Comparison of ENCODE assay signal across 12 mouse cellular contexts in the genomic region with DNA sequence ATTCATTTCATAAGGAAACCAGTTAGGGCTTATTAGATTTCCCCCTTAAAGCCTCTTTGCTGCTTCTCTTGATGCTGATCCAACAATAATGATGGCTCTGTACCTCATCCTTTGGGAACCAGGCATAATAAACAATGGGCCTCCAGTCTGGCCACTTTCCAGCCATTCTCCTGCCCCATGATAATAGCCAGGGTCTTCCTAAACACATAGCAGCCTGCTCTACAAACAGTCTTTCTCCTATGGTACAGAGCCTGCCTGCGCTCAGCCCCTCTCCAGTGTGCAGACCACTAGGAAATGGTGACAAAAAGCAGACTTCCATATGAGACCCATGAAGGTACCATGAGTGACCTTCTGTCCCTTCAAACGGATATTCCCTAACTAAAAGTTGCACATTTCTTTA. TPM values are rescaled to one million over a fixed set of nuclear protein-coding genes. Genes with fewer than 3 reads are reported as not detected.
DNase-seq lines count a peak whose midpoint lies in the region; ATAC-seq lines count a peak whose summit lies in the region.
"Had no signal": no experiment of that assay in that cellular context is flagged by ENCODE, and none has a peak within 500 bp of the region (broad histone marks: within the 10 kb centered on the region; RNA-seq: fewer than 3 reads in every experiment).

No protein-coding gene starts in this region.

- H3K9me3 ChIP-seq in hindbrain, embryonic 14.5 days (ENCODE audit: control insufficient read depth, low read length): no peaks in the 10 kb centered on the region
- no peaks in the 10 kb centered on the region for H3K9me3 ChIP-seq in hindbrain, embryonic 10.5 days
- H3K9me3 ChIP-seq in lung, embryonic 15.5 days: no peaks in the 10 kb centered on the region
- no peaks in the 10 kb centered on the region for H3K9me3 ChIP-seq in heart, embryonic 14.5 days (ENCODE audit: control insufficient read depth, low read length)
- H3K9me3 ChIP-seq: forebrain, embryonic 13.5 days had no signal

- no peak for ATAC-seq in hindbrain, embryonic 14.5 days (ENCODE audit: low FRiP score)
- ATAC-seq in lung, embryonic 15.5 days (ENCODE audit: borderline replicate concordance, extremely low read depth, low FRiP score, low TSS enrichment): peak; percentile 35; the same call in 1 of the 2 replicates
- ATAC-seq in heart, embryonic 14.5 days (ENCODE audit: insufficient number of reproducible peaks, insufficient read depth, low FRiP score, low read depth): peak; percentile 82
- no peak for ATAC-seq in erythroid progenitor cell, adult 5-6 weeks (replicated peaks; ENCODE audit: low FRiP score, poor library complexity, severe bottlenecking)
- ATAC-seq: forebrain, embryonic 13.5 days; inflammation-experienced regulatory T-cells, adult 6 months had no signal

- WGBS in hindbrain, embryonic 14.5 days: 84% methylated on average over 2 of the region's 2 CpGs
- 81% methylated on average over 2 of the region's 2 CpGs for WGBS in hindbrain, embryonic 10.5 days
- WGBS in lung, embryonic 15.5 days: 64% methylated on average over 2 of the region's 2 CpGs
- WGBS in heart, embryonic 14.5 days: 66% methylated on average over 2 of the region's 2 CpGs

- H3K4me1 ChIP-seq in hindbrain, embryonic 14.5 days (replicated peaks; ENCODE audit: control insufficient read depth, insufficient read depth, low read length): no peaks in the 10 kb centered on the region
- no peaks in the 10 kb centered on the region for H3K4me1 ChIP-seq in hindbrain, embryonic 10.5 days (replicated peaks)
- peaks cover 3% of the 10 kb centered on the region; the same call in 1 of the 2 replicates for H3K4me1 ChIP-seq in lung, embryonic 15.5 days
- 0 out of 4 replicates have a peak, but pooled peaks cover 0 to 3% of the 10 kb centered on the region in 2 experiments for H3K4me1 ChIP-seq in heart, embryonic 14.5 days (ENCODE audit: control insufficient read depth in 2 of 2, insufficient read depth in 2 of 2, low read length in 2 of 2)
- H3K4me1 ChIP-seq: forebrain, embryonic 13.5 days had no signal

- H3K27ac ChIP-seq in hindbrain, embryonic 14.5 days: no peak overlapping the region
- H3K27ac ChIP-seq in hindbrain, embryonic 10.5 days: no peak overlapping the region
- peak overlapping the region; percentile 7; the same call in 1 of the 2 replicates for H3K27ac ChIP-seq in lung, embryonic 15.5 days
- no peak overlapping the region; a peak in 1 of 4 replicates for H3K27ac ChIP-seq in heart, embryonic 14.5 days (replicated peaks in 1 of 2; ENCODE audit: control insufficient read depth in 1 of 2, insufficient read depth in 1 of 2, low read depth in 2 of 2, low read length in 2 of 2)
- H3K27ac ChIP-seq: forebrain, embryonic 13.5 days; liver, embryonic 14.5 days had no signal

- H3K4me3 ChIP-seq in hindbrain, embryonic 14.5 days (replicated peaks; ENCODE audit: low read length): no peak overlapping the region
- no peak overlapping the region for H3K4me3 ChIP-seq in hindbrain, embryonic 10.5 days
- H3K4me3 ChIP-seq in lung, embryonic 15.5 days: no peak overlapping the region
- no peak overlapping the region for H3K4me3 ChIP-seq in heart, embryonic 14.5 days (ENCODE audit: control insufficient read depth in 1 of 2, insufficient read depth in 1 of 2, low read depth in 1 of 2, low read length in 2 of 2)
- H3K4me3 ChIP-seq: forebrain, embryonic 13.5 days had no signal

- DNase-seq in hindbrain, embryonic 14.5 days (ENCODE audit: low spot score): peak; percentile 38
- DNase-seq in hindbrain, embryonic 10.5 days (ENCODE audit: low spot score): no peak
- DNase-seq in lung, adult 18-20 months: no peak
- peak; percentile 29 for DNase-seq in lung, postnatal 25 days (ENCODE audit: low spot score)
- DNase-seq in adrenal gland, adult 18-20 months (ENCODE audit: low spot score in 2 of 2): no peak

- H3K4me2 ChIP-seq in hindbrain, embryonic 14.5 days (replicated peaks): no peak overlapping the region
- no peak overlapping the region for H3K4me2 ChIP-seq in lung, embryonic 15.5 days
- no peak overlapping the region for H3K4me2 ChIP-seq in heart, embryonic 14.5 days (ENCODE audit: low read length)
- H3K4me2 ChIP-seq: forebrain, embryonic 13.5 days had no signal

- peaks cover 10% of the 10 kb centered on the region; the same call in 1 of the 2 replicates for H3K36me3 ChIP-seq in hindbrain, embryonic 14.5 days (replicated peaks; ENCODE audit: control insufficient read depth, insufficient read depth)
- H3K36me3 ChIP-seq in hindbrain, embryonic 10.5 days: peaks cover 8% of the 10 kb centered on the region; the same call in 1 of the 2 replicates
- H3K36me3 ChIP-seq in lung, embryonic 15.5 days: no peaks in the 10 kb centered on the region
- no peaks in the 10 kb centered on the region for H3K36me3 ChIP-seq in heart, embryonic 14.5 days (ENCODE audit: control insufficient read depth, insufficient read depth, low read length)

- H3K9ac ChIP-seq in hindbrain, embryonic 14.5 days: no peak overlapping the region
- H3K9ac ChIP-seq in lung, embryonic 15.5 days: no peak overlapping the region
- H3K9ac ChIP-seq in heart, embryonic 14.5 days (ENCODE audit: low read length): no peak overlapping the region
- H3K9ac ChIP-seq: forebrain, embryonic 13.5 days; liver, embryonic 14.5 days had no signal

- H3K27me3 ChIP-seq in hindbrain, embryonic 14.5 days (ENCODE audit: control insufficient read depth, insufficient read depth, low read length): no peaks in the 10 kb centered on the region
- no peaks in the 10 kb centered on the region for H3K27me3 ChIP-seq in hindbrain, embryonic 10.5 days (ENCODE audit: insufficient read depth, poor library complexity, severe bottlenecking)
- no peaks in the 10 kb centered on the region for H3K27me3 ChIP-seq in lung, embryonic 15.5 days
- H3K27me3 ChIP-seq in heart, embryonic 14.5 days (ENCODE audit: control insufficient read depth, insufficient read depth, low read length): no peaks in the 10 kb centered on the region
- H3K27me3 ChIP-seq: forebrain, embryonic 13.5 days had no signal

RNA-seq across cellular contexts. Expression of a gene that starts 26.2 kb away (rescaled TPM):
- polyA plus RNA-seq in hindbrain, embryonic 14.5 days (2014; fragmentation: Nextera tagmentation; extraction: Ambion mirVana): 1.1 and 1.6 TPM in 2 replicates
- polyA plus RNA-seq in hindbrain, embryonic 10.5 days (2016; fragmentation: Nextera tagmentation; extraction: Ambion mirVana): 1.1 and 4.0 TPM in 2 replicates
- 3.7 and 3.9 TPM in 2 replicates for polyA plus RNA-seq in lung, embryonic 15.5 days (2015; fragmentation: Nextera tagmentation; extraction: Ambion mirVana)
- polyA plus RNA-seq in heart, embryonic 14.5 days (2014; fragmentation: Nextera tagmentation; extraction: Ambion mirVana): 25.2 and 26.2 TPM in 2 replicates
- total RNA-seq in adrenal gland, adult 18-20 months (2021): 10 to 100 TPM in 1 of 2 experiments, 1 to 10 TPM in 1; 2.0 to 11.4 TPM
- total RNA-seq in erythroid progenitor cell, adult 5-6 weeks (2015; ENCODE audit: low replicate concordance): not detected in 2 replicates
- total RNA-seq in erythroid progenitor cell, adult 5-6 weeks (2017; ENCODE audit: low replicate concordance): not detected in 2 replicates
- total RNA-seq: MEL had no signal

Comparison
In these comparisons a context has a peak if more than half of its experiments do, and no peak if none do; other contexts are left out.
1. DNase-seq: peak in hindbrain, embryonic 14.5 days (single experiment) and lung, postnatal 25 days (single experiment); none in hindbrain, embryonic 10.5 days (single experiment), lung, adult 18-20 months (0 of 2) and adrenal gland, adult 18-20 months (0 of 2).
2. ATAC-seq: peak in lung, embryonic 15.5 days (single experiment) and heart, embryonic 14.5 days (single experiment); none in hindbrain, embryonic 14.5 days (single experiment) and erythroid progenitor cell, adult 5-6 weeks (single experiment).